Mouse (Mus musculus) CH12.LX (cell line): ENCODE measurements around the gene Pdgfc. TPM values are rescaled to one million over a fixed set of nuclear protein-coding genes. Genes with fewer than 3 reads are reported as not detected.

Experiments
- DNase-seq: peaks from one replicate; pipeline ENCODE4 v3.0.0-alpha.2; 2013; ENCODE audit errors: extremely low read depth
- H3K27ac ChIP-seq: 2 replicates; pipeline ENCODE4 v1.5.1; 2012; ENCODE audit warnings: low read depth, mild to moderate bottlenecking, control low read depth, moderate library complexity; ENCODE audit not compliant: insufficient read depth
- H3K27me3 ChIP-seq: replicated peaks from 2 replicates; pipeline ENCODE3; 2012; ENCODE audit warnings: inconsistent platforms
- H3K36me3 ChIP-seq, 2 experiments: replicated peaks in 1 of 2; 2 replicates each; pipeline versions ENCODE3 to v1.6.1; 2012; ENCODE audit warnings: inconsistent platforms in 1 of 2, low read length in 1 of 2, mild to moderate bottlenecking in 1 of 2, mixed read lengths in 1 of 2, moderate library complexity in 1 of 2; ENCODE audit not compliant: control insufficient read depth in 1 of 2, insufficient read depth in 1 of 2
- H3K4me1 ChIP-seq, 2 experiments: 2 replicates each; pipeline ENCODE4 v1.6.1; 2012; ENCODE audit warnings: inconsistent platforms in 1 of 2, moderate library complexity in 1 of 2; ENCODE audit not compliant: insufficient read depth in 2 of 2, control insufficient read depth in 1 of 2
- H3K4me2 ChIP-seq: 2 replicates; pipeline ENCODE4 v1.6.1; 2012; ENCODE audit warnings: low read depth, mild to moderate bottlenecking, control low read depth; ENCODE audit not compliant: poor library complexity, insufficient read depth, severe bottlenecking
- H3K4me3 ChIP-seq, 3 experiments: fragments of 150-350 bp in 1 of 3; sonication (generic) in 1 of 3; replicated peaks in 1 of 3; 2 replicates each; pipeline versions ENCODE3 to v1.5.1; 2011 to 2012; ENCODE audit warnings: low read depth in 2 of 3, low read length in 2 of 3, mild to moderate bottlenecking in 2 of 3, moderate library complexity in 2 of 3, control low read depth in 1 of 3, improper control_type of control experiment in 1 of 3, inconsistent platforms in 1 of 3, mixed read lengths in 1 of 3; ENCODE audit not compliant: poor library complexity in 1 of 3
- H3K79me2 ChIP-seq: replicated peaks from 2 replicates; pipeline ENCODE4 v1.6.1; 2012; ENCODE audit warnings: mild to moderate bottlenecking, moderate library complexity; ENCODE audit not compliant: control insufficient read depth, poor library complexity, insufficient read depth, severe bottlenecking; ENCODE audit errors: extremely low read depth
- H3K9ac ChIP-seq: 2 replicates; pipeline ENCODE4 v1.6.1; 2012; ENCODE audit warnings: low read depth, mild to moderate bottlenecking, control low read depth, moderate library complexity; ENCODE audit not compliant: insufficient read depth
- H3K9me3 ChIP-seq: replicated peaks from 2 replicates; pipeline ENCODE3; 2012; ENCODE audit warnings: low read length, inconsistent platforms, mixed read lengths
- CTCF ChIP-seq, 2 experiments: IDR thresholded peaks in 1 of 2; conservative IDR thresholded peaks in 1 of 2; 2 replicates each; pipeline ENCODE4 v1.5.1; 2011 to 2012; ENCODE audit warnings: low read depth in 2 of 2, low read length in 2 of 2, improper control_type of control experiment in 1 of 2, inconsistent platforms in 1 of 2, mild to moderate bottlenecking in 1 of 2, moderate library complexity in 1 of 2
- ETS1 ChIP-seq: conservative IDR thresholded peaks from 2 replicates; pipeline ENCODE4 v1.6.1; 2012; ENCODE audit warnings: low read depth, mild to moderate bottlenecking, inconsistent platforms, low read length, improper control_type of control experiment, moderate library complexity
- IRF4 ChIP-seq: IDR thresholded peaks from 2 replicates; pipeline ENCODE4 v1.6.1; 2014; ENCODE audit warnings: low read depth, mild to moderate bottlenecking, inconsistent platforms, low read length, improper control_type of control experiment
- JUND ChIP-seq: conservative IDR thresholded peaks from 2 replicates; pipeline ENCODE4 v1.6.1; 2011; ENCODE audit warnings: low read depth, low read length, improper control_type of control experiment
- KAT2A ChIP-seq: IDR thresholded peaks from 2 replicates; pipeline ENCODE4 v1.6.1; 2012; ENCODE audit warnings: low read length, improper control_type of control experiment, inconsistent platforms; ENCODE audit not compliant: insufficient replicate concordance
- MAX ChIP-seq: IDR thresholded peaks from 2 replicates; pipeline ENCODE4 v1.6.1; 2011; ENCODE audit warnings: low read length, improper control_type of control experiment
- MAZ ChIP-seq: IDR thresholded peaks from 2 replicates; pipeline ENCODE4 v1.6.1; 2012; ENCODE audit warnings: low read depth, mild to moderate bottlenecking, inconsistent platforms, low read length, improper control_type of control experiment, moderate library complexity
- MXI1 ChIP-seq: IDR thresholded peaks from 2 replicates; pipeline ENCODE4 v1.6.1; 2011; ENCODE audit warnings: mild to moderate bottlenecking, low read depth, low read length, improper control_type of control experiment
- MYC ChIP-seq: IDR thresholded peaks from 2 replicates; pipeline ENCODE4 v1.6.1; 2011; ENCODE audit warnings: low read depth, mild to moderate bottlenecking, improper control_type of control experiment, low read length
- POLR2AphosphoS2 ChIP-seq: IDR thresholded peaks from 2 replicates; pipeline ENCODE4 v1.6.1; 2011; ENCODE audit warnings: low read depth, low read length, improper control_type of control experiment
- RAD21 ChIP-seq: IDR thresholded peaks from 2 replicates; pipeline ENCODE4 v1.6.1; 2011; ENCODE audit warnings: low read depth, mild to moderate bottlenecking, low read length, improper control_type of control experiment, moderate library complexity
- SIN3A ChIP-seq: IDR thresholded peaks from 2 replicates; pipeline ENCODE4 v1.6.1; 2012; ENCODE audit warnings: low read length, improper control_type of control experiment, inconsistent platforms
- TCF12 ChIP-seq: IDR thresholded peaks from 2 replicates; pipeline ENCODE4 v1.6.1; 2014; ENCODE audit warnings: low read depth, mild to moderate bottlenecking, inconsistent platforms, low read length, improper control_type of control experiment
- UBTF ChIP-seq: IDR thresholded peaks from 2 replicates; pipeline ENCODE4 v1.6.1; 2012; ENCODE audit warnings: low read depth, mild to moderate bottlenecking, inconsistent platforms, low read length, improper control_type of control experiment, moderate library complexity
- USF1 ChIP-seq: IDR thresholded peaks from 2 replicates; pipeline ENCODE4 v1.6.1; 2014; ENCODE audit warnings: low read depth, mild to moderate bottlenecking, inconsistent platforms, low read length, improper control_type of control experiment
- ZKSCAN1 ChIP-seq: IDR thresholded peaks from 2 replicates; pipeline ENCODE4 v1.6.1; 2012; ENCODE audit warnings: low read depth, inconsistent platforms, low read length, improper control_type of control experiment, borderline replicate concordance
- ZMIZ1 ChIP-seq: IDR thresholded peaks from 2 replicates; pipeline ENCODE4 v1.6.1; 2012; ENCODE audit warnings: low read depth, mild to moderate bottlenecking, inconsistent platforms, low read length, improper control_type of control experiment
- ZNF384 ChIP-seq: IDR thresholded peaks from 2 replicates; pipeline ENCODE4 v1.6.1; 2012; ENCODE audit warnings: low read depth, low read length, improper control_type of control experiment, inconsistent platforms
- dilution Hi-C: fragments of 300-500 bp; cut with MboI; formaldehyde crosslinking; loops from 2 replicates; pipeline ENCODE4 v1.14.3; 2020; ENCODE audit warnings: low sequenced_read_pairs; ENCODE audit not compliant: extremely low pct_unique_long_range_greater_than_20kb, extremely low pct_ligation_motif_present
- in situ Hi-C: fragments of 300-500 bp; cut with MboI; formaldehyde crosslinking; loops from 3 replicates; pipeline ENCODE4 v1.14.3; 2019; ENCODE audit warnings: low sequenced_read_pairs, low pct_ligation_motif_present, low pct_unique_long_range_greater_than_20kb, mixed read lengths
- polyA plus RNA-seq: library from polyadenylated mRNA; unstranded; fragments of >175 nt; gene quantifications from 2 replicates; pipeline ENCODE4 v1.2.1, GENCODE M21; 2012; ENCODE audit warnings: low read depth; ENCODE audit not compliant: insufficient read length
- total RNA-seq, 2 experiments: library from RNA; depleted of rRNA; stranded (reverse); fragments of 300-350 nt in 1 of 2; fragments of >200 nt in 1 of 2; gene quantifications; 2 replicates each; pipeline ENCODE4 v1.2.3; 2012 to 2014

Gene Pdgfc
- total and polyA plus RNA-seq, 3 experiments: 0.09 to 0.20 (median 0.17) TPM

- H3K4me1 ChIP-seq: no peaks in the 10 kb centered on the region
- H3K4me2 ChIP-seq: no peak overlapping the region
- H3K79me2 ChIP-seq: no peaks in the 10 kb centered on the region
- H3K36me3 ChIP-seq: no peaks in the 10 kb centered on the region
- H3K27ac ChIP-seq: no peak overlapping the region
- in situ Hi-C loops (no loop called here), dilution Hi-C loops (no loop called here)
- no peaks in the 10 kb centered on the region for H3K27me3 ChIP-seq
- DNase-seq: no peak
- no peak for TF ChIP-seq UBTF
- no peak overlapping the region for H3K9ac ChIP-seq
- H3K4me3 ChIP-seq: no peak overlapping the region
- no peaks in the 10 kb centered on the region for H3K9me3 ChIP-seq
Observed at GRCm38 (mm10) chr3:81154420-81154819, 118.2 kb downstream of the Pdgfc start.

- no peak overlapping the region for H3K27ac ChIP-seq
- in situ Hi-C loops (no loop called here), dilution Hi-C loops (no loop called here)
- H3K9ac ChIP-seq: no peak overlapping the region
- no peak overlapping the region for H3K4me2 ChIP-seq
- no peaks in the 10 kb centered on the region for H3K79me2 ChIP-seq
- H3K36me3 ChIP-seq: no peaks in the 10 kb centered on the region
- no peaks in the 10 kb centered on the region for H3K27me3 ChIP-seq
- no peak for TF ChIP-seq KAT2A
- no peak for TF ChIP-seq MAZ
- TF ChIP-seq SIN3A: no peak
- TF ChIP-seq RAD21: no peak
- no peak for TF ChIP-seq MAX
- TF ChIP-seq TCF12: no peak
- TF ChIP-seq ZNF384: no peak
- no peak for TF ChIP-seq ETS1
- TF ChIP-seq POLR2AphosphoS2: no peak
- TF ChIP-seq MYC: no peak
- TF ChIP-seq UBTF: no peak
- TF ChIP-seq MXI1: no peak
- no peak for TF ChIP-seq JUND
- no peak for TF ChIP-seq CTCF (conservative IDR thresholded peaks at IDR 0.05 in 1 of 2, IDR thresholded peaks at IDR 0.05 in 1 of 2; ENCODE audit: low read depth in 2 of 2, low read length in 2 of 2)
- TF ChIP-seq ZKSCAN1: no peak
- TF ChIP-seq IRF4: no peak
- no peak for TF ChIP-seq ZMIZ1
- no peak for TF ChIP-seq USF1
- no peaks in the 10 kb centered on the region for H3K4me1 ChIP-seq
- no peaks in the 10 kb centered on the region for H3K9me3 ChIP-seq
- DNase-seq: no peak
- H3K4me3 ChIP-seq: no peak overlapping the region
Observed at GRCm38 (mm10) chr3:81160457-81161165, 124.4 kb downstream of the Pdgfc start.
